Mouse (Mus musculus) ovary, adult 18-20 months (tissue): Measurements from ENCODE around the gene Pdlim4.
"Not testable (repeated sequence)": the region's sequence is repeated elsewhere in the genome, so short reads cannot be mapped to it uniquely, and the experiment has no call there.

ENCODE experiments used
- DNase-seq: peaks from one replicate; pipeline ENCODE4 v3.0.0; 2022; ENCODE audit warnings: low spot score, mixed read lengths

Pdlim4 gene

DNA sequence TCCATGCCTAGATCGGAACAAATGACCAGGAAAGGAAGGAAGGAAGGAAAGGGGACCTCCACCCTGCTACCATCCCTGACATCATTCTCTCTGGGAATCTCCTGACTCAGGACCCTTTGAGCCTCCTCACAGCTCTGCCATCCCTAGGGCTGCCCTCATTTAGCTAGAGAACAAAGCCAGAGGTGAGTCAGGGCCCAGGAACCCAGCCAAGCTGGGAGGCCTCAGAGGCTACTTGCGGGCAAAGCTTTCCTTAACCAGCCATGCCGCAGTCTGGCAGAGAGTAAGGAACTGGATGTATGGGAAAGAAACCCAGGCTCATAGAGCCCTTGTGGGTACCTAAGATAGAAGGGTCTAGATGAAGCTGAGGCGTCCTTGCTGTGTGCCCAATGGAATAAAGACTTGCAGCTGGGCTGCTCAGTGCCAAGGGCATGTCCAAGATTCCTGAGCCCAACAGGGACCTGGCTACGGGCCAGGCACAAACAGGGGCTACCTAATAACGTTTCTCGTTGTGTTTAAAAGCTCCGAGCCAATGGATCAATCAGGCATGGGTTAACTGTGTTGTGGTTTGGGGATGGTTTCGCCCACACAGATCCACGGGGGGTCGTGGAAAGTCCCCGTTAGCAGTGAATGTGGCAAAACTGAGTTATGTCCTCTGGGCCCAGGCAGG, 6.6 kb downstream of the Pdlim4 start:
- peak; percentile 70 for DNase-seq

DNA sequence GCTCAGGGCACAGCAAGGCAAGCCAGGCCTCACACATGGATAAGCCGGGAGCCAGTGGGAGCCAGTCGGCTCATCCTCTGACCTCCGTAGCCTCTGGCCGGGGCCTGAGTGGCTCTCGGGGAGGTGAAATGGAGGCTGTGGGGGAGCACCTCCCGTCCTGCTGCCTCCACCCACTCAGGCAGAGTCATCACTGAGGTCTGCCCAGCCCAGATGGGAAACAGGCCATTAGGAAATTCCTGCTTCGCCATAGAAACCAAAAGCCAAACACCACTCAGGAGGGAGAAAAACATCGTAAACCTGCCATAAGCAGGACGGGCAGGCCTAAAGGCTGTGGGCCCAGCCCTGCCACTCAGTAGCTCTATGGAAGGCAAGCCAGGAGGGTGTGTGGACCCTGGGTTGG, 8.5 kb downstream of the Pdlim4 start:
- peak; percentile 56 for DNase-seq

DNA sequence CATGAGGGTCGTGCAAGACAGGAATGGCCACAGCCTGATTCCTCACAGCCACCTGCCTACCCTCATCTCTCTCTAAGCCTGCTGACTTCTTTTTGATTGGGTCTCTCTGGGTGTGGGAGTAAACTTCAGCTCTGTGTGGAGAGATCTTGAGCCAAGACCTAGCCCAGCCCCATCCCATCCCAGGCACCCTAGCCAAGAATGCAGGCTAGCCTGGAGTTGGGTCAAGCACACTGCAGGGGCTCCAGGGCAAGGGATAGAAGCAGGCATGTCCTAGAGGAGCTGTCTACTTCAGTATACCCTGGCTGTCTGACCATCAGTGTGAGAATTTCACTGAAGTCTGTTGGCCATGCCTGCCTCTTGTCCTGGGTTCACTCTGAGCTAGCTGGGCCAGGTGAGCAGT, 9.3 kb downstream of the Pdlim4 start:
- no peak for DNase-seq

DNA sequence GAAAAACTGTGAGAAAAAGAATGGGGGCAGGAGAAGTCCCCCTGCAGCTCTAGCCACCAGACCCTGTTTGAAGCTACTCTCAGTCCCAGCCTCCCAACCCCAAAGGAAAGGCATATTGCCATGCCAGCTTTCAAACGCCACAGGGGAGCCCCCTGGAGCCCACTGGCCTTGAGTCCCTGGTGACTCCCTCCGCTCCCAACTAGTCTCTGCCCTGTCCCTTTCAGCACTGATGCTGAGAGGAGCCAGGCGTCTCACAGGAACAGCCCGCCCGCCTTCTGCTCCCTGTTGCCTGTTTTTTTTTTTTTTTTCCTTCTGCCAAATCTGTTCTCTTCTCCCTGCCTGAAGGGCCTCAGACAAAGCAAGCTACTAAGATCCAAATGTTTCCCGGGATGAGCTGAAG, 10.2 kb downstream of the Pdlim4 start:
- DNase-seq, result no peak

DNA sequence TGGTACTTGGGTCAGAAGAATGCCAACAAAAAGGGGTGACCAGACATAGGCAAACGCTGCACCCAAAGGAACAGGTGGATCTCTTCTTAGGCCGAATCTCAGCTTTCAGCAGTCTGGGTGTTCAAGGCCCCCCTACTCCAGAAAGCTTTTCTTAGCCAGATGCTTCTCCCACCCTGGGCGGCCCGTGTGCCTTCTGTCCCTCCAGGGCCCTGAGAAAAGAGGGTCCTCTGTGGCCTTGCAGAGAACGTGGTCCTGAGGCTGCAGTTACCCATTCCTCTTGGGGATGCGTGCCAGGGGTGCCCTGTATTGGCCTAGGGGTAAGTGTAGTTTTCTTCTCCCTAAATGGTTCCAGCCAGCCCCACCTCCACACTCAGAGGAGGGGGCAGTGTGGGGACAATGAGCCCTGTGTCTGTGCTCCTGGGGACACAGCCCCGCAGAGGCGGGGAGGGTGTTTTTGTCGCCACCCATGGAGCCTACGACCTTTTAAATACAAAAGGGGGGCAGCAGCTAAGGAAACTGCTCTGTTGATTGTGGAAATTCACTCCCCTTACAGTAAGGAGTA, 10.7 kb downstream of the Pdlim4 start:
- no peak for DNase-seq

DNA sequence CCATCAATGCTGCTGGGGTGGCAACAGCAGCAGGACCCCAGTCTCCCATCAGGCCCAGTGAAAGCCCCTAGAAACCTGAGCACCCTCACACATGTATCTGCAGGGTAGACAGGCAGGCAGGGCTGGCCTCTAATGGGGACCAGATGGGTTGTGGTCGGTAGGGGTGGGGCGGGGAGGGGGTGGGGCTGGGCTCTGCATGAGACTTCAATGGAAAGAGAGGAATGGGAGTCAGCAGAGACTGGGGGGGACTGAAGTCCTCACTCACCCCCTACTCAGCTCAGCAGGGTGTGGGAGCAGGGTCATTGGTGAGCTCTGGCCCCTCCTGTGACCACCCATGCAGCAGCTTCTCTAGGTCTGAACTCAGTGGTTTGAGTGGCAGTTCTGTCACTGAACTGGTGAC, 11.4 kb downstream of the Pdlim4 start:
- no peak for DNase-seq

DNA sequence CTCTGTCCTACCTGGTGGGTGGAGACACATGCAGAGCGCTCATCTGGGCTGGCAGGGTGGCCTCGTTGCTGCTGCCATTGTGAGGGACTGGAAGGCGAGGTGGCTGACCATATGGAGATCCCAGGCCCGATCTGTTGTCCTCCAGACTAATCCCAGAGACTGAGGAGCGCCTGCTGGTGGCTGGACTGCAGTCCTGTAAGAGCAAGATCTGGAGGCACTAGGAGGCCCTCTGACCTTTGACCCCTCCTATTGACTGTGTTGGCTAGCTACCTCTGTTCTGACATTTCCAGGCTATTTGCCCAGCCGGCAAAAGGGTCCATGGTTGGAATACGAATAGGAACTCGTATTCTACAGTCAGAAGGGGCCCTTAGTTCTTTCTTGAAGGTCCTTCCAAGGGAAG, 12.7 kb downstream of the Pdlim4 start:
- no peak for DNase-seq

DNA sequence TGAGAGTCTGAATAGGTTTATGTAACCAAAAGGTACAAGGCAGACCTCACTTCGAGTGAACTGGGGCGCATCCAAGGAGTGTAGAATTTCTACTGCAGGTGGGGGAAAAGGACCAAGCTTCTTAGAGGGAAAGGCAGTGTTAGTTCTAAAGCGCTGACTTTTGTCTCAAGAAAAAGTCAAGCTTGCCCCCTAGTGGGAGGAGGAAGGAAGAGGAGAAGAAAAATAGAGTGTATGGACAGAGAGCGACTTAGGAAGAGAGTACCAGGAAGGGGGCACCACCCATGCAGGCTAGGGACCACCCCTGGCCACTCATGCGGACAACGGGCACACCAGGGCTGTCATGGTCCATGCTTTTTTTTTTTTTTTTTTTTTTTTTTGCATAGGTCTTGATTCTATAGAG, 14.6 kb downstream of the Pdlim4 start:
- DNase-seq, result no peak

DNA sequence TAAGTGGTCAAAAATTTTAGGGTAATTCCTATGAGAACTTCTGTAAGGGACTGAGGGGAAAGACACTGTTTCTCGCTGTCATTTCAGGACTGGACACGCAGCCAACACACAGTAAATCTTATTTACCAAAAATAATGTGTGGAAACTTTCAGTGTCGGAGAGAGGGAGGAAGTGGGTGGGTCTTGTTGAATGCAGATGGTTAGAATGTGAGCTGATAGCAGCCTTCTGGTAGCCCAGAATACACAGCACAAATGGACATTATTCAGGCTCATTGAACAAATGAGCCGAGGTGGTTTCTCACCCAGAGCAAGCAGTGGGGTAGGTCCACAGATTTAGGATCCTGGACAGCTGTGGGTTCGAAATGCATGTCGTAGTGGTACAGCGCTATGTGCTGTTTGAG, 15.7 kb downstream of the Pdlim4 start:
- no peak for DNase-seq

DNA sequence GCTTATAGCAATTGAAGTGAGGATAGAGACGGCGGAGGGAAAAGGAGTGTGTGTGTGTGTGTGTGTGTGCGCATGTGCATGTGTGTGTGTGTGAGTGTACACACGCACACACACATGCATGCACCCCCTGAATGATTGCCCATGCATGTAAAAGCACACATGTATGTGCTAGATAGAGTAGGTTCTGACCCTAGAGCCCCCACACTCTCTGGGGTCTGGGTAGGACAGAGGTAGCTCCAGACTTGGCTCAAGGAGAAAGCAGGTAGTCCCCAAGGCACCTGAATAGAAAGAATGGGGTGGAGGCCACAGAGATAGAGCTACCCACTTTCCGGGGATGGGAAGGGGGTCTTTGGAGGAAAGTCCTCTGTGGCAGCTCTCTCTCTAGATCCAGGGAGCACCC, 16.7 kb downstream of the Pdlim4 start:
- DNase-seq, result no peak

DNA sequence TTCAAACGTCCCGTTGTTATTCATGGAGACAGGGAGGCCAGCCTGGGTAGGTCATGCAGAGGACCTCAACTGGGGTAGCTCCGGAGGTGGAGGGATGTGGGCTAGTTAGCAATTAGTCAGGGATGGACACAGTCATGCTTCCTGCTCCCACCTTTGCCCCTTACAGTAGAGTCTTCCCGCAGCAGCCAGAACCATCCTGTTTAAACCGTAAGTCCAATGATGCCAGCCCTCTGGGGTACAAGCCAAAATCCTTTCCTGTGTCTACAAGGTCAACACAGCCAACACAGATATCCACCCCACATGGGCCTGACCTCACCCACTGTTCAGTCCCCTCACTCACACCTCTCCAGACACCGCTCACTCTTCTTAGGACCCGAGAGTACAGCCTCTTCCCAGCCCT, 17.7 kb downstream of the Pdlim4 start:
- no peak for DNase-seq

DNA sequence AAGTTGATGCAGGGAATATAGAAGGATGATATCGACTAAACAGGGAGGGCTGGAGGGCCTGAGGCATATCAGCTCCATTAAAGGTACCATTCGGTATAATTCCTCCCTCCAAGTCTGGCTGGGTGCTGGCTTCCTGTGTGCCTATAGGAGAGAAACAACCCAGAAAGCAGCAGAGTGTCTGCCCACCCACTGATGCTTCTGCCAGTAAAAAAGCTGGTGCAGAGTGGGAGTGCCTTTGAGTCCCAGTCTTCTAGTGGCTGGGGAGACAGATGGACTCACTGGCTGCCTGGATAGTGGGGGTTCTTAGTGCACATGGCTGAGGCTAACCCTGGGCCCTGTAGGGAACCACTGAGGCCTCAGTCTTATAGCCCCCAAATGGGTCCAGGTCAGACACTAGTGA, 18.6 kb downstream of the Pdlim4 start:
- DNase-seq, result no peak

DNA sequence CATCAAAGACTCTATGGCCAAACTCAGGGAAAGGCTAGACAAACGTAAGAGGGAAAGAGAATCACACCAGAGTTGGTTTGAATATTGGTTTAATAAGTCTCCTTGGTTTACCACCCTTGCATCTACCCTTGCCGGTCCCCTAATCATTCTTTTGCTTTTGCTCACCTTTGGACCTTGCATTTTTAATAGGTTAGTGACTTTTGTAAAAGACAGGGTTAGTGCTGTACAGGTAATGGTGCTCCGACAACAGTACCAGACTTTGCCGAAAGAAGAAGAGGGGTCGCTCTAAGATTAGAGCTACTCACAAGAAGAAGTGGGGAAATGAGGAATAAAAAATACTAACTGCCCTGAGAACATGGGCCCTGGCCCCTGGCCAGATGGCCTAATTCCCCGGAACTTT, 28.1 kb downstream of the Pdlim4 start:
- DNase-seq, result no peak

DNA sequence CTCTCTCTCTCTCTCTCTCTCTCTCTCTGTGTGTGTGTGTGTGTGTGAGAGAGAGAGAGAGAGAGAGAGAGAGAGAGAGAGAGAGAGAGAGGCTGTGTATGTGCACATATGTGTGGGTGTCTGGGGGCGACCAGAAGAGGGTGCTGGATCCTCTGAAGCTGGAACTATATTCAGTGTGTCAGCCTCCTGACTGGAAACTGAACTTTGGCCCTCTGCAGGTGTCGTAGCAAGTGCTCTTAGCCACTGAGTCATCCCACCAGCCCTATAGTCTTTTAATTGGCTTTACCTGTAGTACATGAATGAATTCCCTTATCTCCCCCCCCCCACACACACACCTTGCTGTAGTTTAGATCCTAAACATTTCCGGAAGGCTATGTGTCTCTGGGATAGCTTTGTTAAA, 35.9 kb downstream of the Pdlim4 start:
- not testable (repeated sequence) for DNase-seq

DNA sequence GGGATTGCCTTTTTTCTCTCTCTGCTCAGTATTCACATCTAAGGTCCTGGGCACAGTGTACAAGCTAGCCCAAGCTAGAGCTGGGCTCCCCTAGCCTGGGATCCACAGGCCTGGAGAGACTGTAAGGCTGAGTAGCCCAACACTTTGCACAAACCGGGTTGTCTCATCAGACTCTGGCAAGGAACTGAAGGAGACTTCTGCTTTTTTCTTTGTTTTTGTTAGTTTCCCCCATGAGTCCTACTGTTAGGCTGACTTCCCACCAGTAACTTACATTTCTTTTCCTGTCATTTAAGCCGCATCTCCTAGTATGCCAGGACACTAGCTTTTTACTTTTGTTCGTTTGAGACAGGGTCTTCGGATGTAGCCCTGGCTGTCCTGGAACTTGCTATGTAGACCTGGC, 39.8 kb downstream of the Pdlim4 start:
- no peak for DNase-seq

DNA sequence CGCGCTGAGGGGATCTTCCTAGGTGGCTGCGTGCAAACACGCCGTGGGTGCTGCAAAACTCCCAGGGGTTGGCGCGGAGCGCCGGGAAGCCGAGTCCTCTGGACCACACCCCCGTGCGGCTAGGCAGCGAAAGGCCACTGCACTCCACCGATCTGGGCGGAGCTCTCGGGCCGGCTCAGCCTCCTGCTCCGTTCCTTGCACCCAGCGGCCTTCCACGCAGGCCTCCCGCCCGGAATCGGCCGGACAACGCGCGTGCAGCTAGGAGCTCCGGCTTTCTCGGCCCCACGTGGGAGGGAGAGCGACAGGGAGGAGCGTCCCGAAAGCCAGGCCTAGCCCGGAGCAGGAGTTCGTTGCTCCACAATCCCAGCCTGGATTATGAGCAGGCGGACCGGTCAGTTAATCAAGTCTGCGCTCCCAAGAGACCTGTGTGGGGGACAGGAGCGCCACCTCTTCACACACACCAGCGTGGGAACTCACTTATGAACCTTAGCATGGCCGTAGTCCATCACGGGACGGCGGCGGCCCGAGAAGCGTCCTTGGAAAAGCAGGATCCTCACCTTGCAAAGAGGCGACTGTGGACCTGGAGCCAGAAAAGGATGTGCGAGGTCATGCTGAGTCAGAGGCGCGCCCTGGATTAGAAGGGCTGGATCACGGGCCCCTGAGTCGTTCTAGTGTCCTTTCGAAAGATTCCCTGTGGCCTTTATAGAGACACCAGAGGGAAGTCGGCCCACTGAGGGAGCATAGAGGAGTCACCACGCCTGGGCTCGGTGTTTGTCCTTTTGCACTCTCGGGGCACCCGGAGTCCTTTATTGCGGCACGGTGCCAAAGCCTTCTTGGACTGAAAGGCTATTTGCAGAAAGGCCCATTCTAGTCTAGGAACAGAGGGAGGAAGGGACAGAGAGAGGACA, 40.5 kb downstream of the Pdlim4 start, which contains the start of gene Slc22a4:
Gene Slc22a4 (minus strand): TSS at position 47 of the 908 bp plus-strand sequence.
- peak; percentile 79 for DNase-seq

DNA sequence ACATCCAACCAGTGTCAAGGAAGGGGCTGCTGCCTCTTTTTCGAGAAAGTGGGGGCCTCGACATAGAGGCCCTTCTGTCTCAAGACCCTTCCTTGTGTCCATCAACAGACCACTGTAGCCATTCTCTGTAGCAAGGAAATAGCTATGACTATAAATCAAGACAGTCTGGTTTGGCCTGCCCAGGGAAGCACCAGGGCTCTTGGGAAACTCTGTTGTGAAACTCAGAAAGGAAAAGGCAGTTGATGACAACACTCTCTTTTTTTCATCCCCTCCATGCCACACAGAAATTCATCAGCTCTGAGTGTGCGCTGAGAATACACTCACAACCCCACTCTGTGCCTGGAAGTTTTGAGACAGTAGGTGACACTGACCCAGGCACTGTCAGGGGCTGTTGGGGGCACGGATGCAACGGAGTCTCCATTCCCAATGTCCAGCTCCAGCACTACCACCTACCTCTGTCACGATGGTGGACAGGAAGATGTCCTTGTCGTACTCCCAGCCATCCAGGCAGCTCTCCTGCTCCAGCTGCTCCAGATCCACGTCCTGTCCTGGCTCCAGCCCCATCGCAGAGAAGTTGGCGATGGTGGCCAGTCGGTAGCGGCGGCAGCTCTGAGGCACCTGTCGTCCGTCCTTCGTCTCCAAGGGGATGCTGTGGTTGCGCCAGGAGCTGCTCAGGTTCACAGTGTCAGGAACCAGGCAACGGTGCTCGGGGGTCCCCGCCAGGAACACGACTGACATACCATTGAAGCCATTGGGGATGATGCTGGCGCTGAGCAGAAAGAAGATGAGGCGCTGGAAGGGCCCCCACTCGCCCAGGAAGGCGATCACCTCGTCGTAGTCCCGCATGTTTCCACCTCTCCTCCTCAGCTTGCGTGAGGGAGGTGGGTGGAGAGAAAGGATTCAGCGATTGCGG, 41.4 kb downstream of the Pdlim4 start:
- DNase-seq, result no peak

DNA sequence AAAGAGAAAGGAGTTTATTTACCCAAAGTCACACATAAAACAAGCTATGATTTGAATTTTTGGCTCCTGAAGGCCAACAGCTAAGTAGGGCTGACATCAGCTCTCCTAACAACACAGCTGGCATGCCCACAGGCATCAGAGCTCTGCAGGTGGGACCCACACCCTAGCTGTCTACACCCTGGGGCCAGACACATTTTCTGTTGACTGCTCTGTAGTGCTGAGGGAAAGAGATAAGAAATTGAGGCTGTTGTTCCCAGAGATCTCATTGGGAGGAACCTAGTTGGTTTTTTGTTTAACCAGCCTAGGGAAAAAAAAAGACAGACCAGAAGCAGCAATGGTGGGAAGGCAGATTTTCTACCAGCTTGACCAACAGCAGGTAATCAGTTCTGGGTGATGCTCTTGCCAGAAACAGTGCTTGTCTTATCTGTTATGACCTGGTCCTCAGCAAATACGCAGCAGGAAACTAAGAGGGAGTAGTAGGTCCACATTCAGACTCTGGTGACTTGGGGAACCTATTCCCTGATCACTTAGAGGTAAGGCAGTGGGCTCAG, 42.2 kb downstream of the Pdlim4 start:
- no peak for DNase-seq

DNA sequence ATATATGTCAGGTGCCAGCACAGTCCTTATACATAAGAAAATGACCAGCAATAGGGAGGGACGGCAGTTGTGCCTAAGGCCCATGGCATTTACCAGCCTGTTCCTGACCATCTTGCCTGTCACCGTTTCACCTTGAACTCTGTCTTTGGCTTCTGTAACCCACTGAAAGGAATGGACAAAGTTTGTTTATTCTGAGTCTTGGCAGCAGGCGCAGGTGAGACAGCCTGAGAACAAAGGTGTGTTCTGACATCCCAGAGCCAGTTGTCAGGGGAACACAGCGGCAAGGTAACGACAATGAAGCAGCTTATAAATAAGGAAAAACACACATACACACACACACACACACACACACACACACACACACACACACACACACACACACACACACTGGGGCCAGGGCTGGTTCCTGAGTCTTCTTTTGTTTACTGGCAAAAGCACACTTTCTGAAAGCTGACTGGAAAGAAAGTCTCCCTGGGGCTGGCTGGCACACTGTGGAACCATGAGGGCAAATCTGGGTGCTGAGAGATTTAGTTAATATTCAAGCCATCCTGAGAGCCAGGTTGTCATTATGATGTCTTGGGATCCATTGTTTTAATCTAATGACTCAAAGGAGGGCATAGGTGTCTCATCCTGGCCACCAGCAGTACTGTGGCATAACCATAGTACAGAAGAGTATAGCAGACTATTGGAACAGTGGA, 47.3 kb downstream of the Pdlim4 start:
- DNase-seq, result no peak

DNA sequence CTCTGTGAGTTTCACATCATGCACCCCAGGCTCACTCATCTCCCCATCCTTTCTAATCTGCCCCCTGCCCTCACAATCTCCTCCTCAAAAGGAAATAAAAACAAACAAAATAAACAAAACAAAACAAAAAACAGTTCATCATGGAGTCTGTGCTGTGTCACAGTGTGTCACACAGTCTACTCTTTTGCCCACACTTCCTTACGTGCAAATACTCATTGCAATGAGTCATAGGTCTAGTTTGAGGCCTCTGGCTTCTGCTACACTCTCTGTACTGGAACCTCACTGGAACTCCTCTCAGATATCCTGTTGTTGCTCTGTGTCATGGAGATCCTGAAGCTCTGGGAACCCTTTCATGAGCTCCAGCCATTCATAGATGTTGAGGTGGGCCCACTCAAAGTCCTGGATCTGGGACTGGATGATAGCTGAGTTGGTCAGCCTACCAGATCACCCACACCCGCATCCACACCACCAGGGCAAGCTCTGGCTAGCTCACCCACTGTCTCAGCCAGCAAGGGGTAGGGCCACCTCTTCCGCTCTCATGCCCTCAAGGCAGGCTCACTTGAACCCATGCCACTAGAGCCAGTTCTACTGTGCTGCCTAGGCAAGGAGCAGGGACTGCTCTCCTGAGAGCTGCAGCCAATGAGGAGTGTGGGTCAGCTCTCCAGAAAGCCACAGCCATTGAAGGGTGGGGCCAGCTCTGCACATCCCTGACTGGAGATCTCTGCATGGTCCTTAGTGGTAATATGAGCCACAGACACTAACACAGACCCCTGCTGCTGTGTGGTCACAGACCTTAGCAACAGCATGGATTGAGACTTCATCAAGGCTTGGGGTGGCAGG, 49.7 kb downstream of the Pdlim4 start:
- no peak for DNase-seq
